Mouse (Mus musculus) embryonic facial prominence, embryonic 13.5 days (tissue): ENCODE results near the gene Zbtb12. TPM values are rescaled to one million over a fixed set of nuclear protein-coding genes. Genes with fewer than 3 reads are reported as not detected.

Experiments
- ATAC-seq: fragments of 200-750 bp; cut with Nextera tagmentation; 2 replicates; pipeline ENCODE4 v1.8.0; 2017; ENCODE audit warnings: low read depth; ENCODE audit not compliant: insufficient number of reproducible peaks, insufficient read depth, low FRiP score, low TSS enrichment
- H3K27ac ChIP-seq: fragments of 300-500 bp; sonication (generic); 2 replicates; pipeline ENCODE4 v1.5.1; 2015; ENCODE audit warnings: moderate library complexity, mild to moderate bottlenecking, inconsistent platforms
- H3K27me3 ChIP-seq: fragments of 300-500 bp; sonication (generic); 2 replicates; pipeline ENCODE4 v1.6.1; 2015; ENCODE audit warnings: mild to moderate bottlenecking, inconsistent platforms
- H3K36me3 ChIP-seq: fragments of 300-500 bp; sonication (generic); 2 replicates; pipeline ENCODE4 v1.6.1; 2015; ENCODE audit warnings: mild to moderate bottlenecking, inconsistent platforms
- H3K4me1 ChIP-seq: fragments of 300-500 bp; sonication (generic); 2 replicates; pipeline ENCODE4 v1.6.1; 2015; ENCODE audit warnings: inconsistent platforms
- H3K4me2 ChIP-seq: fragments of 300-500 bp; sonication (generic); 2 replicates; pipeline ENCODE4 v1.6.1; 2015; ENCODE audit warnings: moderate library complexity, mild to moderate bottlenecking, inconsistent platforms
- H3K4me3 ChIP-seq: fragments of 300-500 bp; sonication (generic); 2 replicates; pipeline ENCODE4 v1.5.1; 2015; ENCODE audit warnings: mild to moderate bottlenecking, inconsistent platforms
- H3K9ac ChIP-seq: fragments of 300-500 bp; sonication (generic); 2 replicates; pipeline ENCODE4 v1.6.1; 2015; ENCODE audit warnings: mild to moderate bottlenecking, inconsistent platforms
- H3K9me3 ChIP-seq: fragments of 300-500 bp; sonication (generic); 2 replicates; pipeline ENCODE4 v1.6.1; 2016; ENCODE audit warnings: inconsistent platforms
- WGBS: fragments of 180-500 bp; shearing (Covaris S2); methylation state at CpG from one replicate; pipeline ENCODE4 v1.1.7; 2015; ENCODE audit warnings: mixed read lengths; 5-methylcytosine and 5-hydroxymethylcytosine counted together
- polyA plus RNA-seq: library from polyadenylated mRNA; unstranded; fragments of >200 nt; fragmentation: Nextera tagmentation; extraction: Ambion mirVana; gene quantifications from 2 replicates; pipeline ENCODE4 v1.2.1, GENCODE M21; 2015

The Zbtb12 gene
- polyA plus RNA-seq, 1 experiment from 2014 or later: 7.1 TPM

DNA sequence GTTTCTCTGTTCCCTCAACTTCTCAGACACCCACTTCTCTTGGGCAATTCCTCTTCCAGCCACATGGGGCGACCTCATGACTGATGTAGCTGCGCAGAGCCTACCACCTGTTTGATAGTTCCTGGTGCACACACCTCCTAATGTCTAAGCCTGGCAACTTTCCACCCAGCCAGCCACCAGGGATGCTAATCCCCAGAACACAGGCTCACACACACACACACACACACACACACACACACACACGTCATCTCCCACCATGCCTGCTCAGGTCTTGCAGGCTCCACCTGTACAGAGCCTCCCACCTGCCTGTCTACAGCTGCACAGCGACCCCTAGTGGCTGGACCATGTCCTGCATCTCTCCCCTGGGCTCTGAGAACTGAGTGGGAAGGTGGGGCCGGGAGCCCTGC is 32.7 kb downstream of the Zbtb12 start:
- no peak overlapping the region for H3K9ac ChIP-seq
- no peak overlapping the region for H3K4me2 ChIP-seq
- H3K27me3 ChIP-seq: no peaks in the 10 kb centered on the region
- ATAC-seq: peak; percentile 67
- H3K27ac ChIP-seq: no peak overlapping the region
- 49% methylated on average over 5 of the region's 5 CpGs for WGBS
- peaks cover 10% of the 10 kb centered on the region for H3K4me1 ChIP-seq
- no peaks in the 10 kb centered on the region for H3K9me3 ChIP-seq
- H3K4me3 ChIP-seq: no peak overlapping the region
- peaks cover 71% of the 10 kb centered on the region for H3K36me3 ChIP-seq

- Histone ChIP-seq H3K36me3 (peaks cover 49% of the 10 kb centered on the region), H3K4me3 (no peak within 1 kb of the TSS), H3K27ac (peak within 1 kb of the TSS; percentile 18; the same call in 1 of the 2 replicates), H3K27me3 (no peaks in the 10 kb centered on the region), H3K4me1 (peaks cover 10% of the 10 kb centered on the region), H3K9me3 (no peaks in the 10 kb centered on the region), H3K4me2 (no peak within 1 kb of the TSS), H3K9ac (peak within 1 kb of the TSS; percentile 44; the same call in 1 of the 2 replicates)
- no peak for ATAC-seq
- 27% methylated on average over 18 of the region's 18 CpGs for WGBS
Observed at GRCm38 (mm10) chr17:34913930-34914665, 34.8 kb downstream of the Zbtb12 start, which contains the start of gene Slc44a4. Gene Slc44a4, plus strand, starts transcription at chr17:34914466.

- WGBS: 15% methylated on average over 11 of the region's 11 CpGs
- no peak overlapping the region for H3K4me2 ChIP-seq
- peak overlapping the region; percentile 33; the same call in 1 of the 2 replicates for H3K27ac ChIP-seq
Observed at GRCm38 (mm10) chr17:34915410-34915831, 36.1 kb downstream of the Zbtb12 start.

DNA sequence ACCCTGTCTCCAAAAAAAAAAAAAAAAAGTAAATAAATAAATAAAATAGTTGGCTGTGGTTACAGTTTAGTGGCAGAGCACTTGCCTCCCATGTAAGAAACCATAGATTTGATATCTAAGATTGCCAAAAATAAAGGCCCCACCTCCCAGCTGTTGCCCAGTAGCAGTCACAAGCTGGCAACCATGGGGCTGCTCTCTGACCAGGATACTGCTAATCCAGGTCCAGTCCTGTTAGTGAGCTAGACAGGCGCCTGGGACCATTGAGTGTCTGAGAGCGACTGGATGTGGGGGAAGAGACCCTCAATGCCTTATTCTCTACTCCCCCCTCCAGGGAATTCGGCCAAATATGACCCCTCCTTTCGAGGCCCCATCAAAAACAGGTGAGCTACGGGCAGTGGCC is 37.0 kb downstream of the Zbtb12 start:
- Histone ChIP-seq H3K36me3 (peaks cover 27% of the 10 kb centered on the region), H3K4me1 (peaks cover 10% of the 10 kb centered on the region), H3K4me3 (no peak overlapping the region), H3K27me3 (no peaks in the 10 kb centered on the region), H3K27ac (no peak overlapping the region), H3K9ac (no peak overlapping the region), H3K4me2 (no peak overlapping the region), H3K9me3 (no peaks in the 10 kb centered on the region)
- ATAC-seq: no peak
- WGBS: 78% methylated on average over 5 of the region's 5 CpGs

More at GRCm38 (mm10) chr17:34915410-34915831, 36.1 kb downstream of the Zbtb12 start:
- no peaks in the 10 kb centered on the region for H3K27me3 ChIP-seq
- no peak overlapping the region for H3K4me3 ChIP-seq
- H3K36me3 ChIP-seq: peaks cover 36% of the 10 kb centered on the region
- no peak for ATAC-seq
- H3K9ac ChIP-seq: peak overlapping the region; percentile 44; the same call in 1 of the 2 replicates
- peaks cover 10% of the 10 kb centered on the region for H3K4me1 ChIP-seq
- no peaks in the 10 kb centered on the region for H3K9me3 ChIP-seq

DNA sequence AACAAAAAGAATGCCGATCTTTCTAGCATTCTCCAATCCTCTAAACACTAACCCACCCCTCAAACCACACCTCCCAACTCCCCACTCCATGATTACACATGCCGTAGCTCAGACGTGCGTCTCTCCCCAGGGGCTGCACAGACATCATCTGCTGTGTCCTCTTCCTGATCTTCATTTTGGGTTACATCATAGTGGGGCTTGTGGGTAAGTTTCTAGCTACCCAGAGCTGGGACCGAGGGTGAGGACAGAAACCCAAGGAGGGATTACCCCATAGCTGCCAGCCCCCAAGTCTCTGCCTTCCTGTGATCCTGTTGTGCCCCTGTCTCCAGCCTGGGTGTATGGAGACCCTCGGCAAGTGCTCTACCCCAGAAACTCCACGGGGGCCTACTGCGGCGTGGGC is 37.9 kb downstream of the Zbtb12 start:
- Histone ChIP-seq H3K9me3 (no peaks in the 10 kb centered on the region), H3K27ac (no peak overlapping the region), H3K4me2 (no peak overlapping the region), H3K9ac (no peak overlapping the region; the same call in 1 of the 2 replicates), H3K4me1 (peaks cover 10% of the 10 kb centered on the region), H3K36me3 (peaks cover 18% of the 10 kb centered on the region), H3K4me3 (no peak overlapping the region), H3K27me3 (no peaks in the 10 kb centered on the region)
- ATAC-seq: no peak
- WGBS: 72% methylated on average over 9 of the region's 9 CpGs

GRCm38 (mm10) chr17:34922939-34923338 is 43.7 kb downstream of the Zbtb12 start:
- Histone ChIP-seq H3K9me3 (no peaks in the 10 kb centered on the region), H3K4me3 (no peak overlapping the region), H3K27me3 (no peaks in the 10 kb centered on the region), H3K4me2 (no peak overlapping the region), H3K9ac (no peak overlapping the region), H3K4me1 (no peaks in the 10 kb centered on the region), H3K27ac (no peak overlapping the region), H3K36me3 (no peaks in the 10 kb centered on the region)
- 55% methylated on average over 6 of the region's 6 CpGs for WGBS
- no peak for ATAC-seq

- Histone ChIP-seq H3K4me1 (no peaks in the 10 kb centered on the region), H3K27me3 (no peaks in the 10 kb centered on the region), H3K27ac (no peak overlapping the region), H3K4me2 (no peak overlapping the region), H3K9me3 (no peaks in the 10 kb centered on the region), H3K9ac (no peak overlapping the region), H3K4me3 (no peak overlapping the region), H3K36me3 (no peaks in the 10 kb centered on the region)
- ATAC-seq: no peak
- 66% methylated on average over 5 of the region's 5 CpGs for WGBS
Observed at GRCm38 (mm10) chr17:34924258-34924657, 45.0 kb downstream of the Zbtb12 start.

DNA sequence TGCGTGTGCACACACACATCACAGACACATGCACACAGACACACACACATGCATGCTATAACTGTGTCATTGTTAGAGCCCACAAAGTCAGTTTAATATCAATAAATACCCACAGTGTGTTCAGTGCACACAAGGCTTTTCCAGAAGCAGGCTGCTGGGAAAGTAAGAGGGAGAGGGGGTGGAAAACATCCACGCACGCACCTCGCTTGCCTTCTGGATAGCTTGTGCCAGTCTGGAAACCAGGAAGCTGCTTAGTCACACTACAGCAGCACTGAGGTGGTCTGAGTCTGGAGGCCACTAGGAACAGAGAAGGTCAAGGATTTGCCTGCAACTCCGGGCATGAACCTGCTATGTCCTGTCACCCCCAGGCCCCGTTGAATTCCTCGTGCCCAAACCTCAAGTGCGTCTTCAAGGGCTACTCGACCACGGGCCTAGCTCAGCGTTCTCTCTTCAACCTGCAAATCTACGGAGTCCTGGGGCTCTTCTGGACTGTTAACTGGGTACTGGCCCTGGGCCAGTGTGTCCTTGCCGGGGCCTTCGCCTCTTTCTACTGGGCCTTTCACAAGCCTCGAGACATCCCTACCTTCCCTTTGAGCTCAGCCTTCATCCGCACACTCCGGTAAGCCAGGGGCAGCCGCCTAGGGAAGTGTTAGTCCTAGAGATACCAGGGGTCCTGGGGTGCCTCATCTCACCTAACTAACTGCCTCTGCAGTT is 48.2 kb downstream of the Zbtb12 start:
- H3K4me2 ChIP-seq: no peak overlapping the region
- no peak for ATAC-seq
- no peak overlapping the region for H3K4me3 ChIP-seq
- peaks cover 11% of the 10 kb centered on the region for H3K4me1 ChIP-seq
- H3K27me3 ChIP-seq: no peaks in the 10 kb centered on the region
- WGBS: 84% methylated on average over 18 of the region's 18 CpGs
- no peaks in the 10 kb centered on the region for H3K9me3 ChIP-seq
- H3K9ac ChIP-seq: no peak overlapping the region
- no peak overlapping the region for H3K27ac ChIP-seq
- no peaks in the 10 kb centered on the region for H3K36me3 ChIP-seq

DNA sequence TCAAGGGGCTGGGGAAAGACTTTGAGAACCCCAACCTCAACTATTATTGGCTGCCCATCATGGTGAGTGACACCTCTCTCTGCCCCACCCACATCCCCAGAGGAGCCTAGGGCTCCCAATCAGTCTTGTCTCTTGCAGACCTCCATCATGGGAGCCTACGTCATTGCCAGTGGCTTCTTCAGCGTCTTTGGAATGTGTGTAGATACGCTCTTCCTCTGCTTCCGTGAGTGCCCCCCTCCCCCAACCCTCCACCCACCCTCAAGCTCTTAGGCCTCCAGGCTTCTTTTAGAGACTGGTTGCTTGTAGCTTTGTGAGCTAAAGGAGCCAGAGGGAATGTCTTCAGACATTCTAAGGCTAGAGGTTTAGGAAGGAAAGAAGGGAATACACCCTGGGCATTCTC is 49.6 kb downstream of the Zbtb12 start:
- Histone ChIP-seq H3K9ac (no peak overlapping the region), H3K9me3 (no peaks in the 10 kb centered on the region), H3K4me2 (no peak overlapping the region), H3K4me3 (no peak overlapping the region), H3K27me3 (no peaks in the 10 kb centered on the region), H3K27ac (no peak overlapping the region), H3K36me3 (no peaks in the 10 kb centered on the region), H3K4me1 (peaks cover 12% of the 10 kb centered on the region)
- ATAC-seq: no peak
- 58% methylated on average over 4 of the region's 4 CpGs for WGBS

DNA sequence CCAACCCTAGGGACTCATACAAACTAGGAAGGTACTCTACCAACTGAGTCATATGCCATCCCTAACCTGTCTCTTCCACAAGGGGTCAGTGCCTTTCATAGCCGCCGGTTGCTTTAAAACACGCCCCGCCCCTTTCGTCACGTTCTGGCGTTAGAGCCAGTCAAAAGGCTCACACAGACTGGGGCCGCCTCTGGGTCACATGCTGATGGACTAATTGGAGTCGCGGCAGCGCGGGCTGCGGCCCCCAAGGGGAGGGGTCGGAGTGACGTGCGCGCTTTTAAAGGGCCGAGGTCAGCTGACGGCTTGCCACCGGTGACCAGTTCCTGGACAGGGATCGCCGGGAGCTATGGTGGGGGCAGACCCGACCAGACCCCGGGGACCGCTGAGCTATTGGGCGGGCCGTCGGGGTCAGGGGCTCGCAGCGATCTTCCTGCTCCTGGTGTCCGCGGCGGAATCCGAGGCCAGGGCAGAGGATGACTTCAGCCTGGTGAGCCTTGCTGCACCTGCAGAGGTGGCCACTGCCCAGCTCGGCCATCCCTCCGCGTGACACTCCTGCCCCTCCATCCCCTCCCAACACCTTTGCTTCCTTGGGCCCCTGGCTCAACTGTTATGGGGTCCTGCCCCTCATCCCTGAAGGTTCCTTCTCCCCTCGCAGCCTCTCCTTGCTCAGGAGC is 51.9 kb downstream of the Zbtb12 start, which contains the start of gene Neu1:
Gene Neu1, plus strand, starts transcription at position 193 of the 674 bp plus-strand sequence.
- Histone ChIP-seq H3K4me3 (peak within 1 kb of the TSS; percentile 75), H3K9ac (peak within 1 kb of the TSS; percentile 91), H3K36me3 (peaks cover 9% of the 10 kb centered on the region; the same call in 1 of the 2 replicates), H3K4me1 (peaks cover 26% of the 10 kb centered on the region), H3K4me2 (peak within 1 kb of the TSS; percentile 89), H3K9me3 (no peaks in the 10 kb centered on the region), H3K27ac (no peak within 1 kb of the TSS), H3K27me3 (no peaks in the 10 kb centered on the region; the same call in 1 of the 2 replicates)
- ATAC-seq: peak; percentile 94
- under 1% methylated on average over 38 of the region's 38 CpGs for WGBS

DNA sequence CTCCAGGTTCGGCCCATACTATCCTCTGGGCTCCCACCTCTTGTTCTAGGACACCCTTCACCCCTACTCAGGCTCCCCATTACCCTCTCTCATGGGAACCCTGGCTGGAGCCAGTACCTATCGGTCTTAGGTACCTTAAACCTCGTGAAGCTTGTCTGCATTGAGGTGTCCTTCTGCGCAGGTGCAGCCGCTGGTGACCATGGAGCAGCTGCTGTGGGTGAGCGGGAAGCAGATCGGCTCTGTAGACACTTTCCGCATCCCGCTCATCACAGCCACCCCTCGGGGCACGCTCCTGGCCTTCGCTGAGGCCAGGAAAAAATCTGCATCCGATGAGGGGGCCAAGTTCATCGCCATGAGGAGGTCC is 52.4 kb downstream of the Zbtb12 start:
- Histone ChIP-seq H3K9ac (peak overlapping the region; percentile 91), H3K9me3 (no peaks in the 10 kb centered on the region), H3K27ac (no peak overlapping the region), H3K4me3 (peak overlapping the region; percentile 75), H3K4me2 (peak overlapping the region; percentile 89), H3K4me1 (peaks cover 26% of the 10 kb centered on the region), H3K27me3 (no peaks in the 10 kb centered on the region; the same call in 1 of the 2 replicates), H3K36me3 (peaks cover 9% of the 10 kb centered on the region; the same call in 1 of the 2 replicates)
- no peak; the same call in 1 of the 2 replicates for ATAC-seq
- WGBS: 10% methylated on average over 14 of the region's 14 CpGs
